Mouse (Mus musculus): ENCODE results near the gene Glb1l. TPM values are rescaled to one million over a fixed set of nuclear protein-coding genes. Genes with fewer than 3 reads are reported as not detected.
A peak's percentile ranks its signal among the peaks of the same experiment; 100 is the strongest.

Glb1l gene
- total and polyA plus RNA-seq, 3 experiments = 0.83 to 19.2 (median 11.0) TPM

GRCm38 (mm10) chr1:75191622-75192402 lies 18.8 kb downstream of the Glb1l start, which contains the start of the genes Ankzf1 and Atg9a:
Ankzf1 (plus strand) TSS chr1:75192151.
Atg9a (minus strand) TSS chr1:75192196.
- no peak for TF ChIP-seq GATA2 (IDR thresholded peaks at IDR 0.05; ENCODE audit: borderline replicate concordance, low read depth, low read length)
- TF ChIP-seq POLR2AphosphoS5 (IDR thresholded peaks at IDR 0.05; ENCODE audit: insufficient replicate concordance, low read depth, low read length) = peak; percentile 65; the same call in 1 of the 2 replicates
- H3K4me1 ChIP-seq (ENCODE audit: insufficient read depth, low read depth, low read length) = peaks cover 47% of the 10 kb centered on the region
- DNase-seq (ENCODE audit: low spot score) (peak; percentile 100), ATAC-seq (ENCODE audit: extremely low read depth, insufficient number of reproducible peaks, low FRiP score, poor library complexity, severe bottlenecking) (peak; percentile 99)
- H3K9me3 ChIP-seq (replicated peaks) = no peaks in the 10 kb centered on the region
- H3K4me3 ChIP-seq (ENCODE audit: low read depth, low read length) = peak within 1 kb of the TSS; percentile 80
- no peaks in the 10 kb centered on the region for H3K27me3 ChIP-seq (ENCODE audit: insufficient read depth, low read length)
- H3K36me3 ChIP-seq (replicated peaks) = peaks cover 72% of the 10 kb centered on the region

DNA sequence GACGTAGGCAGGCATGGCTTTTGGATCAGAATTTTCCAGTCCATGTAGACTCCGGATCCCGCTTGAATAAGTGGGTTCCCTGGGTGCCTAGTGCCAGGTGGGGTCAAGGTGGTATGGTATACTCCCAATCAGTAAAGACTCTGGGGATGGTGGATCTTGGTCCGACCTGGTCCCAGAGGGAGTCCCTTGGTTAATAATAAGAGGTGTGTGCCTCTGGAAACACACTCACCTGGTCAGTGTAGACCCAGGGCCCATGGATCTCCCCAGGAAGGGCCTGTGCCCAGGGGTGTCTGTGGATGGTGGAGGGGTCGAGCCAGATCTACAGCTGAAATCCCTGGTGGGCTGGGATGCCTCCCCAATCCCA lies 19.4 kb downstream of the Glb1l start:
- H3K4me3 ChIP-seq (ENCODE audit: low read depth, low read length) = peak overlapping the region; percentile 80
- no peak for TF ChIP-seq GATA2 (IDR thresholded peaks at IDR 0.05; ENCODE audit: borderline replicate concordance, low read depth, low read length)
- TF ChIP-seq CTCF (IDR thresholded peaks at IDR 0.05; ENCODE audit: low read depth, low read length) = no peak
- TF ChIP-seq TAL1 (conservative IDR thresholded peaks at IDR 0.05; ENCODE audit: low read depth, low read length) = no peak
- TF ChIP-seq GATA1 (IDR thresholded peaks at IDR 0.05; ENCODE audit: borderline replicate concordance, low read length) = no peak
- no peak for TF ChIP-seq POLR2AphosphoS5 (IDR thresholded peaks at IDR 0.05; ENCODE audit: insufficient replicate concordance, low read depth, low read length)
- ATAC-seq (ENCODE audit: extremely low read depth, insufficient number of reproducible peaks, low FRiP score, poor library complexity, severe bottlenecking) (no peak), DNase-seq (ENCODE audit: low spot score) (no peak)
- H3K9me3 ChIP-seq (replicated peaks) = no peaks in the 10 kb centered on the region
- H3K36me3 ChIP-seq (replicated peaks) = peaks cover 72% of the 10 kb centered on the region
- peaks cover 47% of the 10 kb centered on the region for H3K4me1 ChIP-seq (ENCODE audit: insufficient read depth, low read depth, low read length)
- no peaks in the 10 kb centered on the region for H3K27me3 ChIP-seq (ENCODE audit: insufficient read depth, low read length)

- Histone ChIP-seq H3K4me1 (ENCODE audit: insufficient read depth, low read depth, low read length) (peaks cover 52% of the 10 kb centered on the region), H3K36me3 (replicated peaks) (peaks cover 72% of the 10 kb centered on the region), H3K9me3 (replicated peaks) (no peaks in the 10 kb centered on the region), H3K4me3 (ENCODE audit: low read depth, low read length) (peak overlapping the region; percentile 80; the same call in 1 of the 2 replicates), H3K27me3 (ENCODE audit: insufficient read depth, low read length) (no peaks in the 10 kb centered on the region)
- DNase-seq (ENCODE audit: low spot score) (no peak), ATAC-seq (ENCODE audit: extremely low read depth, insufficient number of reproducible peaks, low FRiP score, poor library complexity, severe bottlenecking) (no peak)
- TF ChIP-seq POLR2AphosphoS5 (IDR thresholded peaks at IDR 0.05; ENCODE audit: insufficient replicate concordance, low read depth, low read length) (no peak), GATA2 (IDR thresholded peaks at IDR 0.05; ENCODE audit: borderline replicate concordance, low read depth, low read length) (no peak), GATA1 (IDR thresholded peaks at IDR 0.05; ENCODE audit: borderline replicate concordance, low read length) (no peak), TAL1 (conservative IDR thresholded peaks at IDR 0.05; ENCODE audit: low read depth, low read length) (no peak), CTCF (IDR thresholded peaks at IDR 0.05; ENCODE audit: low read depth, low read length) (no peak)
Measured at GRCm38 (mm10) chr1:75190577-75190976, 20.0 kb downstream of the Glb1l start.

DNA sequence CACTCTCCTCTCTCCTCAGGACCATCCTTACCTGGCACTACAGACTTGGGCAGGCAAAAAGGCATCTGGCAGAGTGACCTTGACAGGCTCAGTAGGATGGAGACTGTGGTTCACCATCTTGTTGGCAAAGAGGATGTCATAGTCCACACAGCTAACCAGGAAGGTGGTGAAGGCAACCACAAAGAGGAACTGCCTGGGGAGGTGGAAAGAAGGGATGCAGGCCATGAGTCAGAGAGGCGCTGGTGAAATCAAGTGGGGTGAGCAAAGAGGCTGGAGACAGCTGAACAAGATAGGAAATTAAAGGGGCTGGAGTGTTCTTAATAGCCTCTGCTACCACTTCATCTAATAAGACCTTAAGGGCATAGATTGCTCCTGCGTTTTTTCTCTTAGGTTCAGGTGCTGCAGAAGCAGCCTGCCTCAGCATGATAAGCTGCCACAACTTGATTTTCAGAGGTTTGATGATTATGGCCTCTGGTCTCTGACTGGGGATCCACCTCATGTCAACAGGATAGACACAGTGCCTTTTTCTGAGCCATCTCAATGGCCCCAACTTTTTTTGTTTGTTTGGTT lies 22.6 kb downstream of the Glb1l start:
- Histone ChIP-seq H3K27me3 (ENCODE audit: insufficient read depth, low read length) (no peaks in the 10 kb centered on the region; the same call in 1 of the 2 replicates), H3K36me3 (replicated peaks) (peaks cover 77% of the 10 kb centered on the region), H3K4me3 (ENCODE audit: low read depth, low read length) (no peak overlapping the region), H3K9me3 (replicated peaks) (no peaks in the 10 kb centered on the region), H3K4me1 (ENCODE audit: insufficient read depth, low read depth, low read length) (peaks cover 50% of the 10 kb centered on the region)
- TF ChIP-seq TAL1 (conservative IDR thresholded peaks at IDR 0.05; ENCODE audit: low read depth, low read length) = peak; percentile 18; the same call in 1 of the 2 replicates
- TF ChIP-seq GATA2 (IDR thresholded peaks at IDR 0.05; ENCODE audit: borderline replicate concordance, low read depth, low read length) = no peak
- ATAC-seq (ENCODE audit: extremely low read depth, insufficient number of reproducible peaks, low FRiP score, poor library complexity, severe bottlenecking) (no peak), DNase-seq (ENCODE audit: low spot score) (peak; percentile 40)

GRCm38 (mm10) chr1:75187126-75187525 lies 23.5 kb downstream of the Glb1l start:
- no peak for TF ChIP-seq GATA2 (IDR thresholded peaks at IDR 0.05; ENCODE audit: borderline replicate concordance, low read depth, low read length)
- peaks cover 47% of the 10 kb centered on the region for H3K4me1 ChIP-seq (ENCODE audit: insufficient read depth, low read depth, low read length)
- peaks cover 86% of the 10 kb centered on the region for H3K36me3 ChIP-seq (replicated peaks)
- no peak overlapping the region for H3K4me3 ChIP-seq (ENCODE audit: low read depth, low read length)
- H3K27me3 ChIP-seq (ENCODE audit: insufficient read depth, low read length) = no peaks in the 10 kb centered on the region; the same call in 1 of the 2 replicates
- ATAC-seq (ENCODE audit: extremely low read depth, insufficient number of reproducible peaks, low FRiP score, poor library complexity, severe bottlenecking) (no peak), DNase-seq (ENCODE audit: low spot score) (no peak)
- peaks cover 3% of the 10 kb centered on the region; the same call in 1 of the 2 replicates for H3K9me3 ChIP-seq (replicated peaks)

DNA sequence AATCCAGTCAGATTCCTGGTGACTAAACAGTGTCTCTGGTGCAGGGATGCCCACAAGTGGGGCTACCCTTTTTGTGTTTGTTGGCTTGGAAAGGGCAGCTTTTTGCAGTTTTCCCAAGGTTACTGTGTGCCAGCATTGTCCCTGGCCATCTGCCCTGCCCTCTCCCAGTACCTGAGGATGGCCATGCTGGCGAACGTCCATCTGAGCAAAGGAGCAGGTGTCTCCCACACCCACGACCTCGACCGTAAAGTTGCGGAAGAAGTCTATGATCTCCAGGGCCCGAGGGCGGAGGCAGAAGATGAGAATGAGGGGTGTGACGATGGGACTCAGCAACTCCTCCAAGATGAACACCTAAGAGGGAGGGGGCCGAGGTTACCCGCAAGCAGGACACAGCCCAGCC lies 25.1 kb downstream of the Glb1l start:
- ATAC-seq (ENCODE audit: extremely low read depth, insufficient number of reproducible peaks, low FRiP score, poor library complexity, severe bottlenecking) (no peak), DNase-seq (ENCODE audit: low spot score) (no peak)
- TF ChIP-seq CTCF (IDR thresholded peaks at IDR 0.05; ENCODE audit: low read depth, low read length) (no peak), TAL1 (conservative IDR thresholded peaks at IDR 0.05; ENCODE audit: low read depth, low read length) (no peak), POLR2AphosphoS5 (IDR thresholded peaks at IDR 0.05; ENCODE audit: insufficient replicate concordance, low read depth, low read length) (no peak), GATA2 (IDR thresholded peaks at IDR 0.05; ENCODE audit: borderline replicate concordance, low read depth, low read length) (no peak), GATA1 (IDR thresholded peaks at IDR 0.05; ENCODE audit: borderline replicate concordance, low read length) (no peak)
- peaks cover 3% of the 10 kb centered on the region; the same call in 1 of the 2 replicates for H3K9me3 ChIP-seq (replicated peaks)
- H3K4me1 ChIP-seq (ENCODE audit: insufficient read depth, low read depth, low read length) = peaks cover 50% of the 10 kb centered on the region
- peaks cover 97% of the 10 kb centered on the region for H3K36me3 ChIP-seq (replicated peaks)
- H3K27me3 ChIP-seq (ENCODE audit: insufficient read depth, low read length) = no peaks in the 10 kb centered on the region; the same call in 1 of the 2 replicates
- no peak overlapping the region for H3K4me3 ChIP-seq (ENCODE audit: low read depth, low read length)

Data from G1E (cell line).